Mouse (Mus musculus): ENCODE measurements at regions not wholly inside any gene's neighbourhood (a gene's known extent, or its start where the extent isn't known, plus 50 kb on each side); places are given as distances from the start of the nearest gene placed in this dataset.

GRCm38 (mm10) chr2:99236968-99237367, 569.9 kb upstream of the Gm10800 start:
- in situ Hi-C loops (cut with MboI, MseI), result loop anchor here (25.0 kb wide), 1 partner anchor 1925 kb away; no protein-coding TSS in a partner anchor
